Mouse (Mus musculus) liver, postnatal 0 days (tissue): ENCODE data around the gene Cyb5r1. TPM values are rescaled to one million over a fixed set of nuclear protein-coding genes. Genes with fewer than 3 reads are reported as not detected.

ENCODE experiments used
- ATAC-seq: fragments of 200-750 bp; cut with Nextera tagmentation; 2 replicates; pipeline ENCODE4 v1.8.0; 2017; ENCODE audit warnings: mild to moderate bottlenecking, moderate library complexity
- DNase-seq: peaks from one replicate; pipeline ENCODE4 v3.0.0-alpha.2; 2016
- H3K27ac ChIP-seq: fragments of 300-500 bp; sonication (generic); 2 replicates; pipeline ENCODE4 v1.5.1; 2014; ENCODE audit warnings: antibody characterized with exemption, moderate library complexity, mild to moderate bottlenecking, low read depth
- H3K27me3 ChIP-seq: fragments of 300-500 bp; sonication (generic); 2 replicates; pipeline ENCODE4 v1.6.1; 2014; ENCODE audit warnings: low read length, control low read depth, mixed read lengths; ENCODE audit not compliant: insufficient read depth
- H3K36me3 ChIP-seq: fragments of 300-500 bp; sonication (generic); replicated peaks from 2 replicates; pipeline ENCODE4 v1.6.1; 2014; ENCODE audit warnings: mild to moderate bottlenecking, control low read depth, low read length, moderate library complexity, mixed read lengths; ENCODE audit not compliant: insufficient read depth
- H3K4me1 ChIP-seq: fragments of 300-500 bp; sonication (generic); 2 replicates; pipeline ENCODE4 v1.6.1; 2014; ENCODE audit warnings: antibody characterized with exemption, mild to moderate bottlenecking, control low read depth; ENCODE audit not compliant: insufficient read depth
- H3K4me2 ChIP-seq: fragments of 300-500 bp; sonication (generic); 2 replicates; pipeline ENCODE4 v1.6.1; 2014; ENCODE audit warnings: low read depth, mild to moderate bottlenecking, low read length, moderate library complexity, mixed read lengths
- H3K4me3 ChIP-seq: fragments of 300-500 bp; sonication (generic); 2 replicates; pipeline ENCODE4 v1.5.1; 2014; ENCODE audit warnings: low read depth, low read length
- H3K9ac ChIP-seq: fragments of 300-500 bp; sonication (generic); replicated peaks from 2 replicates; pipeline ENCODE4 v1.6.1; 2014; ENCODE audit warnings: mild to moderate bottlenecking, moderate library complexity
- H3K9me3 ChIP-seq: fragments of 300-500 bp; sonication (generic); 2 replicates; pipeline ENCODE4 v1.6.1; 2016; ENCODE audit warnings: mild to moderate bottlenecking, control low read depth, low read length, mixed read lengths
- CTCF ChIP-seq: sonication (generic); IDR thresholded peaks from 2 replicates; pipeline ENCODE4 v1.5.1; 2016; ENCODE audit warnings: antibody characterized with exemption, low read depth
- EP300 ChIP-seq: IDR thresholded peaks from 2 replicates; pipeline ENCODE4 v1.6.1; 2016; ENCODE audit warnings: antibody characterized with exemption, low read depth, mild to moderate bottlenecking
- WGBS: fragments of 180-500 bp; shearing (Covaris S2); extraction: QIAGEN DNeasy Blood & Tissue Kit; methylation state at CpG from one replicate; pipeline ENCODE4 v1.1.7; 2014; ENCODE audit not compliant: insufficient replicate concordance; 5-methylcytosine and 5-hydroxymethylcytosine counted together
- polyA plus RNA-seq: library from polyadenylated mRNA; unstranded; fragments of >200 nt; fragmentation: Nextera tagmentation; extraction: Ambion mirVana; gene quantifications from 2 replicates; pipeline ENCODE4 v1.2.1, GENCODE M21; 2015

Cyb5r1 gene
- polyA plus RNA-seq, 1 experiment from 2014 or later: 7.7 TPM

GRCm38 (mm10) chr1:134450201-134450600 lies 44.8 kb downstream of the Cyb5r1 start:
- no peak overlapping the region for H3K4me2 ChIP-seq
- DNase-seq (no peak), ATAC-seq (no peak)
- H3K27me3 ChIP-seq: no peaks in the 10 kb centered on the region
- no peaks in the 10 kb centered on the region for H3K9me3 ChIP-seq
- no peak overlapping the region for H3K4me3 ChIP-seq
- no peak overlapping the region for H3K9ac ChIP-seq
- H3K36me3 ChIP-seq: no peaks in the 10 kb centered on the region
- H3K4me1 ChIP-seq: peaks cover 8% of the 10 kb centered on the region
- WGBS: 77% methylated on average over 4 of the region's 4 CpGs
- no peak overlapping the region for H3K27ac ChIP-seq
- no peak for TF ChIP-seq EP300
- TF ChIP-seq CTCF: no peak

- ATAC-seq (no peak), DNase-seq (peak; percentile 50)
- WGBS: 26% methylated on average over 3 of the region's 3 CpGs
These were observed 45.6 kb downstream of the Cyb5r1 start for GRCm38 (mm10) chr1:134450986-134451385.

GRCm38 (mm10) chr1:134454904-134455824 lies 49.8 kb downstream of the Cyb5r1 start, which contains the start of gene Klhl12:
TSS of gene Klhl12 (plus strand) at chr1:134455531.
- WGBS: under 1% methylated on average over 53 of the region's 61 CpGs
- TF ChIP-seq CTCF (no peak), EP300 (no peak; the same call in 1 of the 2 replicates)
- peak within 1 kb of the TSS; percentile 85 for H3K4me2 ChIP-seq
- DNase-seq (peak; percentile 98), ATAC-seq (peak; percentile 98)
- H3K9me3 ChIP-seq: no peaks in the 10 kb centered on the region
- H3K27ac ChIP-seq: peak within 1 kb of the TSS; percentile 85
- peak within 1 kb of the TSS; percentile 96 for H3K9ac ChIP-seq
- peaks cover 25% of the 10 kb centered on the region for H3K4me1 ChIP-seq
- peaks cover 13% of the 10 kb centered on the region for H3K36me3 ChIP-seq
- peak within 1 kb of the TSS; percentile 91 for H3K4me3 ChIP-seq
- H3K27me3 ChIP-seq: no peaks in the 10 kb centered on the region

More at GRCm38 (mm10) chr1:134450986-134451385, 45.6 kb downstream of the Cyb5r1 start:
- Histone ChIP-seq H3K27ac (no peak overlapping the region), H3K4me1 (peaks cover 8% of the 10 kb centered on the region), H3K9ac (no peak overlapping the region), H3K4me2 (no peak overlapping the region), H3K27me3 (no peaks in the 10 kb centered on the region), H3K36me3 (no peaks in the 10 kb centered on the region), H3K9me3 (no peaks in the 10 kb centered on the region), H3K4me3 (no peak overlapping the region)
- TF ChIP-seq EP300 (no peak), CTCF (peak; percentile 88)

- Histone ChIP-seq H3K9ac (peak overlapping the region; percentile 96), H3K9me3 (no peaks in the 10 kb centered on the region), H3K4me3 (peak overlapping the region; percentile 91), H3K27me3 (no peaks in the 10 kb centered on the region), H3K4me2 (peak overlapping the region; percentile 85), H3K36me3 (peaks cover 18% of the 10 kb centered on the region), H3K27ac (no peak overlapping the region; the same call in 1 of the 2 replicates), H3K4me1 (peaks cover 25% of the 10 kb centered on the region)
- DNase-seq (no peak), ATAC-seq (no peak)
- WGBS: 21% methylated on average over 5 of the region's 5 CpGs
- TF ChIP-seq CTCF: no peak
- no peak for TF ChIP-seq EP300
These were observed 50.7 kb downstream of the Cyb5r1 start for GRCm38 (mm10) chr1:134456060-134456459.

- Histone ChIP-seq H3K36me3 (peaks cover 30% of the 10 kb centered on the region), H3K27ac (no peak overlapping the region; the same call in 1 of the 2 replicates), H3K9ac (no peak overlapping the region), H3K4me1 (peaks cover 25% of the 10 kb centered on the region), H3K27me3 (no peaks in the 10 kb centered on the region), H3K4me3 (no peak overlapping the region), H3K4me2 (peak overlapping the region; percentile 85; the same call in 1 of the 2 replicates), H3K9me3 (no peaks in the 10 kb centered on the region)
- DNase-seq: no peak
- WGBS: 80% methylated on average over 7 of the region's 7 CpGs
- ATAC-seq: no peak
- TF ChIP-seq EP300: no peak
- no peak for TF ChIP-seq CTCF
These were observed 52.9 kb downstream of the Cyb5r1 start for GRCm38 (mm10) chr1:134458139-134458727.
